Mouse (Mus musculus) E14TG2a.4 (cell line): ENCODE measurements at regions not wholly inside any gene's neighbourhood (a gene's known extent, or its start where the extent isn't known, plus 50 kb on each side); places are given as distances from the start of the nearest gene placed in this dataset.

ENCODE experiments used
- H3K27me3 ChIP-seq: 2 replicates; pipeline ENCODE4 v1.6.1; 2014; ENCODE audit warnings: low read length, control low read depth; ENCODE audit not compliant: insufficient read depth
- H3K36me3 ChIP-seq: 2 replicates; pipeline ENCODE4 v1.6.1; 2014; ENCODE audit warnings: low read length, control low read depth; ENCODE audit not compliant: insufficient read depth
- H3K4me1 ChIP-seq: replicated peaks from 2 replicates; pipeline ENCODE4 v1.6.1; 2014; ENCODE audit warnings: low read depth, low read length, control low read depth
- H3K4me3 ChIP-seq: replicated peaks from 2 replicates; pipeline ENCODE4 v1.5.1; 2014; ENCODE audit warnings: mild to moderate bottlenecking, low read length
- H3K9me3 ChIP-seq: 2 replicates; pipeline ENCODE4 v1.6.1; 2014; ENCODE audit warnings: low read length, control low read depth
- CTCF ChIP-seq: conservative IDR thresholded peaks from 2 replicates; pipeline ENCODE4 v1.5.1; 2014; ENCODE audit warnings: low read length
- NANOG ChIP-seq: IDR thresholded peaks from 2 replicates; pipeline ENCODE4 v1.6.1; 2014; ENCODE audit warnings: borderline replicate concordance, low read length, mixed read lengths
- POU5F1 ChIP-seq: IDR thresholded peaks from 2 replicates; pipeline ENCODE4 v1.6.1; 2014; ENCODE audit warnings: low read length, borderline replicate concordance

- Histone ChIP-seq H3K27me3 (no peaks in the 10 kb centered on the region), H3K4me1 (peaks cover 10% of the 10 kb centered on the region), H3K4me3 (no peak overlapping the region), H3K36me3 (no peaks in the 10 kb centered on the region), H3K9me3 (no peaks in the 10 kb centered on the region)
- TF ChIP-seq NANOG (no peak), POU5F1 (no peak), CTCF (no peak)
These were observed 78.1 kb upstream of the Serbp1 start for GRCm38 (mm10) chr6:67159726-67160523.

- H3K4me3 ChIP-seq = no peak overlapping the region
- no peaks in the 10 kb centered on the region for H3K9me3 ChIP-seq
- peaks cover 10% of the 10 kb centered on the region for H3K4me1 ChIP-seq
- no peak for TF ChIP-seq NANOG
- TF ChIP-seq CTCF = no peak
- no peak for TF ChIP-seq POU5F1
- H3K27me3 ChIP-seq = no peaks in the 10 kb centered on the region
- no peaks in the 10 kb centered on the region for H3K36me3 ChIP-seq
These were observed 78.8 kb upstream of the Serbp1 start for GRCm38 (mm10) chr6:67159224-67159623.

- Histone ChIP-seq H3K36me3 (no peaks in the 10 kb centered on the region), H3K4me1 (peaks cover 10% of the 10 kb centered on the region), H3K9me3 (no peaks in the 10 kb centered on the region), H3K27me3 (no peaks in the 10 kb centered on the region), H3K4me3 (no peak overlapping the region)
- peak; percentile 92 for TF ChIP-seq CTCF
- no peak for TF ChIP-seq POU5F1
These were observed 79.2 kb upstream of the Serbp1 start for GRCm38 (mm10) chr6:67158765-67159164.

GRCm38 (mm10) chr6:67152845-67153468 is 85.0 kb upstream of the Serbp1 start:
- Histone ChIP-seq H3K36me3 (no peaks in the 10 kb centered on the region), H3K9me3 (no peaks in the 10 kb centered on the region), H3K4me3 (no peak overlapping the region), H3K4me1 (peaks cover 25% of the 10 kb centered on the region), H3K27me3 (no peaks in the 10 kb centered on the region)
- TF ChIP-seq POU5F1 (no peak), CTCF (0 out of 2 replicates have a peak, but pooled peaks have one; percentile 12), NANOG (no peak)

- Histone ChIP-seq H3K36me3 (no peaks in the 10 kb centered on the region), H3K4me1 (peaks cover 37% of the 10 kb centered on the region), H3K4me3 (no peak overlapping the region), H3K27me3 (no peaks in the 10 kb centered on the region), H3K9me3 (no peaks in the 10 kb centered on the region)
- TF ChIP-seq POU5F1 (no peak), NANOG (no peak), CTCF (no peak)
These were observed 86.5 kb upstream of the Serbp1 start for GRCm38 (mm10) chr6:67151515-67151914.

GRCm38 (mm10) chr6:67149425-67149824 is 88.6 kb upstream of the Serbp1 start:
- no peak for TF ChIP-seq POU5F1
- TF ChIP-seq CTCF = no peak
- TF ChIP-seq NANOG = no peak
- H3K4me3 ChIP-seq = no peak overlapping the region
- no peaks in the 10 kb centered on the region for H3K27me3 ChIP-seq
- peaks cover 57% of the 10 kb centered on the region for H3K4me1 ChIP-seq
- no peaks in the 10 kb centered on the region for H3K36me3 ChIP-seq
- no peaks in the 10 kb centered on the region for H3K9me3 ChIP-seq

- Histone ChIP-seq H3K4me3 (peak overlapping the region; percentile 24; the same call in 1 of the 2 replicates), H3K36me3 (no peaks in the 10 kb centered on the region), H3K27me3 (no peaks in the 10 kb centered on the region), H3K4me1 (peaks cover 70% of the 10 kb centered on the region), H3K9me3 (no peaks in the 10 kb centered on the region)
- no peak for TF ChIP-seq POU5F1
- TF ChIP-seq NANOG = no peak
- TF ChIP-seq CTCF = no peak
These were observed 91.3 kb upstream of the Serbp1 start for GRCm38 (mm10) chr6:67146708-67147107.

- peaks cover 75% of the 10 kb centered on the region for H3K4me1 ChIP-seq
- peak; percentile 24; the same call in 1 of the 2 replicates for TF ChIP-seq POU5F1
- TF ChIP-seq CTCF = no peak
- TF ChIP-seq NANOG = 0 out of 2 replicates have a peak, but pooled peaks have one; percentile 50
- no peaks in the 10 kb centered on the region for H3K9me3 ChIP-seq
- no peaks in the 10 kb centered on the region for H3K27me3 ChIP-seq
- peak overlapping the region; percentile 24 for H3K4me3 ChIP-seq
- no peaks in the 10 kb centered on the region for H3K36me3 ChIP-seq
These were observed 92.0 kb upstream of the Serbp1 start for GRCm38 (mm10) chr6:67145969-67146368.
